Mouse (Mus musculus): ENCODE measurements around the gene Uqcc1.

The Uqcc1 gene

GRCm38 (mm10) chr2:155929531-155930442, at the start of gene Uqcc1:
Gene Uqcc1 (minus strand): TSS chr2:155930310.
- DNase-seq = peak; percentile 87

- peak; percentile 35 for DNase-seq
These were observed 49.4 kb upstream of the Uqcc1 start for GRCm38 (mm10) chr2:155979328-155979991.

- no peak for DNase-seq
These were observed 44.1 kb upstream of the Uqcc1 start for GRCm38 (mm10) chr2:155974087-155974731.

GRCm38 (mm10) chr2:155973348-155973747, 43.2 kb upstream of the Uqcc1 start:
- no peak for DNase-seq

- DNase-seq = no peak
These were observed 32.9 kb upstream of the Uqcc1 start for GRCm38 (mm10) chr2:155962991-155963390.

GRCm38 (mm10) chr2:155961862-155962261, 31.8 kb upstream of the Uqcc1 start:
- DNase-seq = no peak

GRCm38 (mm10) chr2:155959981-155960380, 29.9 kb upstream of the Uqcc1 start:
- no peak for DNase-seq

- peak; percentile 96 for DNase-seq
These were observed 26.3 kb upstream of the Uqcc1 start, which contains the start of gene Cep250 for GRCm38 (mm10) chr2:155956134-155957059. Gene Cep250 (plus strand): TSS chr2:155956458.

- DNase-seq = peak; percentile 50
These were observed 21.9 kb upstream of the Uqcc1 start for GRCm38 (mm10) chr2:155952006-155952405.

- DNase-seq = no peak
These were observed 19.3 kb upstream of the Uqcc1 start for GRCm38 (mm10) chr2:155949362-155949761.

- peak; percentile 72 for DNase-seq
These were observed 17.4 kb upstream of the Uqcc1 start for GRCm38 (mm10) chr2:155947390-155948002.

- DNase-seq = no peak
These were observed 16.4 kb upstream of the Uqcc1 start for GRCm38 (mm10) chr2:155946499-155946898.

GRCm38 (mm10) chr2:155946069-155946468, 16.0 kb upstream of the Uqcc1 start:
- DNase-seq = peak; percentile 80

GRCm38 (mm10) chr2:155945580-155945979, 15.5 kb upstream of the Uqcc1 start:
- no peak for DNase-seq

- no peak for DNase-seq
These were observed 15.0 kb upstream of the Uqcc1 start, which contains the start of gene Gdf5 for GRCm38 (mm10) chr2:155945124-155945523. Gene Gdf5 (minus strand): TSS chr2:155945367.

- DNase-seq = no peak
These were observed 14.6 kb upstream of the Uqcc1 start for GRCm38 (mm10) chr2:155944685-155945084.

GRCm38 (mm10) chr2:155943463-155943862, 13.4 kb upstream of the Uqcc1 start:
- no peak for DNase-seq

- DNase-seq = no peak
These were observed 11.8 kb upstream of the Uqcc1 start for GRCm38 (mm10) chr2:155941697-155942442.

GRCm38 (mm10) chr2:155940681-155941080, 10.6 kb upstream of the Uqcc1 start, which contains the start of gene Gm15557:
Gene Gm15557 (plus strand): TSS chr2:155940728.
- no peak for DNase-seq

GRCm38 (mm10) chr2:155939897-155940529, 9.9 kb upstream of the Uqcc1 start:
- no peak for DNase-seq
